Mouse (Mus musculus) limb, embryonic 13.5 days (tissue): ENCODE measurements around the gene Prss34. TPM values are rescaled to one million over a fixed set of nuclear protein-coding genes. Genes with fewer than 3 reads are reported as not detected.

Source experiments
- ATAC-seq: fragments of 200-750 bp; cut with Nextera tagmentation; 2 replicates; pipeline ENCODE4 v1.8.0; 2017; ENCODE audit warnings: low read depth, moderate number of reproducible peaks, moderate TSS enrichment; ENCODE audit not compliant: low FRiP score
- H3K27ac ChIP-seq: fragments of 300-500 bp; sonication (generic); 2 replicates; pipeline ENCODE4 v1.5.1; 2015; ENCODE audit warnings: inconsistent platforms, mild to moderate bottlenecking, moderate library complexity
- H3K27me3 ChIP-seq: fragments of 300-500 bp; sonication (generic); 2 replicates; pipeline ENCODE4 v1.6.1; 2015; ENCODE audit warnings: mild to moderate bottlenecking, inconsistent platforms
- H3K36me3 ChIP-seq: fragments of 300-500 bp; sonication (generic); 2 replicates; pipeline ENCODE4 v1.6.1; 2015; ENCODE audit warnings: inconsistent platforms, mild to moderate bottlenecking, moderate library complexity
- H3K4me1 ChIP-seq: fragments of 300-500 bp; sonication (generic); 2 replicates; pipeline ENCODE4 v1.6.1; 2015; ENCODE audit warnings: inconsistent platforms
- H3K4me2 ChIP-seq: fragments of 300-500 bp; sonication (generic); replicated peaks from 2 replicates; pipeline ENCODE4 v1.6.1; 2015; ENCODE audit warnings: inconsistent platforms, mild to moderate bottlenecking, moderate library complexity
- H3K4me3 ChIP-seq: fragments of 300-500 bp; sonication (generic); 2 replicates; pipeline ENCODE4 v1.5.1; 2015; ENCODE audit warnings: moderate library complexity, mild to moderate bottlenecking, inconsistent platforms
- H3K9ac ChIP-seq: fragments of 300-500 bp; sonication (generic); 2 replicates; pipeline ENCODE4 v1.6.1; 2015; ENCODE audit warnings: mild to moderate bottlenecking, inconsistent platforms
- H3K9me3 ChIP-seq: fragments of 300-500 bp; sonication (generic); 2 replicates; pipeline ENCODE4 v1.6.1; 2016; ENCODE audit warnings: inconsistent platforms
- WGBS: fragments of 180-500 bp; shearing (Covaris S2); methylation state at CpG from one replicate; pipeline ENCODE4 v1.1.7; 2015; 5-methylcytosine and 5-hydroxymethylcytosine counted together
- polyA plus RNA-seq: library from polyadenylated mRNA; unstranded; fragments of >200 nt; fragmentation: Nextera tagmentation; extraction: Ambion mirVana; gene quantifications from 2 replicates; pipeline ENCODE4 v1.2.1, GENCODE M21; 2015

Gene Prss34
- polyA plus RNA-seq, 1 experiment from 2014 or later: 0.70 TPM

DNA sequence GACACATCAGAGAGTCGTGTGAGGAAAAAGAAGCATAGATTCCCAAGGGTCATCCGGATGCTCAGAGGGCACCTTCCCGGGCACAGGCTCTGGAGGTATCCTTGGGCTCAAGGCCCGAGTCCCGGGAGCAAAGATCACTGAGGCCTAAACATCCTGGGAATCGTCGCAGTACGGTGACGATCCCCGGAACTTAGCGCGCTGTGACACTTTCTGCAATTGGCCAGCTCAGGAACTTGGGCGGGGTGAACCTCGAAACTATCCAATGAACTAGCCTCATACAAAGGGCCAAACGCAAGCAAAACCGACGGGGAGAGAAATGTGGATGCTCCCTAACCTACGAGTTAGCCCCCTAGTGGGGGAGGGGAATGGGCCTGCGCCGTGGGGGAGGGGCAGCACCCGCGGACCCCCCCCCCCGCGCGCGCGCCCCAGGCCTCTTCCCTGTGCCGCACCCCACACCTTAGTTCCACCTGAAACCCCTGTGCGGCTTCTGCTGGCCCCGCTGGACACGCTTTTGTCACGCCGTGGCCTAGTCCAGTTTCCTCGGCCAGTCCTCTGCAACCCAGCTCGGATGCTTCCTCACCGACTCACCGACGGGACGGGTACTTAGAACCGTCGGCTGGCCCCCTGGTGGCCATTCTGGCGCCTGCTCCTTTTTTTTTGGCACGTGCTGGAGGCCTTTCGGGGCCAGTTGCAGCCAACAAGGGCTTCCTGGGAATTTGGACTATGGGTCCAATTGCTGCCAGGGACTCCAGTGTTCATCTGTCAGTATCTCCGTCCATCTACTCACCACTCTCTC is 24.3 kb upstream of the Prss34 start:
- Histone ChIP-seq H3K36me3 (peaks cover 11% of the 10 kb centered on the region), H3K9me3 (no peaks in the 10 kb centered on the region), H3K9ac (peak overlapping the region; percentile 100), H3K27me3 (no peaks in the 10 kb centered on the region; the same call in 1 of the 2 replicates), H3K4me2 (peak overlapping the region; percentile 100), H3K4me1 (peaks cover 34% of the 10 kb centered on the region), H3K27ac (peak overlapping the region; percentile 94), H3K4me3 (peak overlapping the region; percentile 99)
- WGBS: under 1% methylated on average over 41 of the region's 45 CpGs
- peak; percentile 84 for ATAC-seq

DNA sequence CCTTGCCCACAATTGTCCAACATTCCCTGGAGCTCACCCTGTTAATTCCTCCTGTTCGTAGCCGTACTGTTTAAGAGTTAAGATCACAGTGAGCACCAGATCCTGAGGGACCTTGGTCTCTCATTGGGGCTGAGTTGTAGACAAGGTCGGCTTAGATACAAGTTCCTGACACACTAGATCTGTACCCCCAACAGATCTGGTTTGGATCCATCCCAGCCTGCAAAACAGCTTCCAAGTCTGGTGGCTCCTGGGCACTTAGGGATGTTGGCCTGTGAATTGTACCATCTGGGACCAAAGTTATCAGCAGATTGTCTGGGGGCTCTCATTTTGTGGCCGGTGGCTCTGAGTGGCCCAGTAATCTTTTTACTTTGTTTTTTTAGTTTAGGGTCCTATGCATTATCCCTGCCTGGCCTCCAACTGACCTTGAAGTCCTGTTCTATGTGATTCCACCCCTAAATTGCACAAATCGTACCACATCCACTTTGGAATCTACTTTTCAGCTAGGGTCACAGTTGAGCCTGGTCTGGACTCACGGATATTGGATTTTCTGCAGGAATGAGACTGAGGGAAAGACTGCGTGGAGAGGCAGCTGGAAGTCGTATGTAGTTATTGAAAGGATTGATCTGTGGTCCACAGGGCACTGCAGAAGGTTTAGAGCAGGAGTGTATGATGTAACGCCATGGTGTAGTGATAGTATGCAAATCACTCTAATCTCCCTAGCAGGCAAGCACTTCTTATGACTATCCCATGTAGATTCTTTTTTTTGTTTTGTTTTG is 23.4 kb upstream of the Prss34 start, which contains the start of gene Ube2i:
Gene Ube2i (minus strand): TSS at position 52 of the 776 bp plus-strand sequence.
- H3K4me2 ChIP-seq: peak within 1 kb of the TSS; percentile 100
- peaks cover 31% of the 10 kb centered on the region for H3K4me1 ChIP-seq
- H3K9me3 ChIP-seq: no peaks in the 10 kb centered on the region
- H3K36me3 ChIP-seq: peaks cover 3% of the 10 kb centered on the region; the same call in 1 of the 2 replicates
- H3K9ac ChIP-seq: peak within 1 kb of the TSS; percentile 100
- peak within 1 kb of the TSS; percentile 94 for H3K27ac ChIP-seq
- no peak for ATAC-seq
- H3K4me3 ChIP-seq: peak within 1 kb of the TSS; percentile 99
- 79% methylated on average over 9 of the region's 9 CpGs for WGBS
- no peaks in the 10 kb centered on the region; the same call in 1 of the 2 replicates for H3K27me3 ChIP-seq

DNA sequence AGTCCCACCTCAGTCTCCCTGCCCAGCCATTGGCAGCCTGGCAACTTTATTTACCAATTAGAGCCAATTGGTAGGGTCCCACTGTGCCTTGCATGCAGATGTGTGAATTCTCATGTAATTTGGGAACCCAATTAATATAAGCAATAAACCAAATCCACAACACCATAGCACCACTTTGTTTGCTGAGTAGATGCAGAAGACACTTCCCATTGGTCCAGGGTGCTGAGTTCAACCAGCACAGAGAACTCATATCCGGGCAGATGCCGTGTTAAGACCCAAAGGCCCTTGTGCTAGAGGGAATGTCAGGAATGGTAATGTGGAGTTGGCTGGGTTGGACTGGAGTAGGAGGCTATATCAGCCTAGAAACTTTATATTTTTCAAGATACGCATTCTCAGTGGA is 22.4 kb upstream of the Prss34 start:
- no peak overlapping the region for H3K9ac ChIP-seq
- no peak overlapping the region for H3K4me2 ChIP-seq
- no peaks in the 10 kb centered on the region; the same call in 1 of the 2 replicates for H3K27me3 ChIP-seq
- no peaks in the 10 kb centered on the region for H3K36me3 ChIP-seq
- peaks cover 20% of the 10 kb centered on the region for H3K4me1 ChIP-seq
- no peak overlapping the region for H3K27ac ChIP-seq
- 95% methylated on average over 3 of the region's 3 CpGs for WGBS
- H3K4me3 ChIP-seq: no peak overlapping the region
- ATAC-seq: no peak
- no peaks in the 10 kb centered on the region for H3K9me3 ChIP-seq

DNA sequence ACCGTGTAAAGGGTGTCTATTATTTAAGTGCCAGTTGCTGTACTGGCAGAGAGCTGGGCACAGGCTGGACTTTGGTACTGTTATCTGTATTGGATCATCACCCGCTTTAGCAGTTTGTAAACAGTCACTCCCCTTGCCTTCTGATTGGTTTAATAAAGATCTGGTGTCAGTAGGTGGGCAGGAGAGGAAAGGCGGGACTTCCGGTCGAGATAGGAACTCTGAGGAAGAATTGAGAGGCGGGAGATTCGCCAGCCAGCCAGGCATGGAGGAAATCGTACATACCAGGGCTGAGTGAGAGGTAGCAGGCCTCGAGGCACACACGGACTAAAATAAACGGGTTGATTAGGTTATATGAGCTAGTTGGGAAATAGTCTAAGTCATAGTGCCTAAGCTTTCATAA is 16.1 kb upstream of the Prss34 start:
- Histone ChIP-seq H3K36me3 (no peaks in the 10 kb centered on the region), H3K4me1 (no peaks in the 10 kb centered on the region), H3K27me3 (no peaks in the 10 kb centered on the region; the same call in 1 of the 2 replicates), H3K4me3 (no peak overlapping the region), H3K27ac (no peak overlapping the region), H3K9me3 (no peaks in the 10 kb centered on the region), H3K9ac (no peak overlapping the region), H3K4me2 (no peak overlapping the region)
- WGBS: 43% methylated on average over 11 of the region's 11 CpGs
- ATAC-seq: no peak

DNA sequence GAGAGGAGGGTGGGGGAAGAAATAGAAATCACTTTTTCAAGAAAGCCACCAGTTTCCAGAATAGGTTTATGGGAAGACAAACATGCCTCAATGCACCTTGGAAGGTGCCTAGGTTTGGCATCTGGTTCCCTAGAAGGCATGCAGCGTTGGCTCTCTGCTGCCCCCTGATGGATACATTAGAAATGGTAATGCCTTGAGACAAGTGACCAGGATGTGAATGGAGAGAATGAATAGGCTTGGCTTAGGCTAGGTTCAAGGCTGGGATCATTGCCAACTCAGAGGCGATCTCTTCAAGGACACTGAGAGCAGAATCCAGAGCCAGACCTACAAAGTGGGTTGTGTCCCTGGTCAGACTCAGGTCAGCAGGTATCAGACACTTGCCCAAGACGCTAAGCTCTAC is 13.2 kb upstream of the Prss34 start:
- no peaks in the 10 kb centered on the region for H3K9me3 ChIP-seq
- H3K4me2 ChIP-seq: no peak overlapping the region
- WGBS: 27% methylated on average over 3 of the region's 3 CpGs
- no peak for ATAC-seq
- H3K27me3 ChIP-seq: no peaks in the 10 kb centered on the region
- no peaks in the 10 kb centered on the region for H3K36me3 ChIP-seq
- H3K9ac ChIP-seq: no peak overlapping the region
- H3K4me3 ChIP-seq: no peak overlapping the region
- no peaks in the 10 kb centered on the region for H3K4me1 ChIP-seq
- H3K27ac ChIP-seq: no peak overlapping the region

DNA sequence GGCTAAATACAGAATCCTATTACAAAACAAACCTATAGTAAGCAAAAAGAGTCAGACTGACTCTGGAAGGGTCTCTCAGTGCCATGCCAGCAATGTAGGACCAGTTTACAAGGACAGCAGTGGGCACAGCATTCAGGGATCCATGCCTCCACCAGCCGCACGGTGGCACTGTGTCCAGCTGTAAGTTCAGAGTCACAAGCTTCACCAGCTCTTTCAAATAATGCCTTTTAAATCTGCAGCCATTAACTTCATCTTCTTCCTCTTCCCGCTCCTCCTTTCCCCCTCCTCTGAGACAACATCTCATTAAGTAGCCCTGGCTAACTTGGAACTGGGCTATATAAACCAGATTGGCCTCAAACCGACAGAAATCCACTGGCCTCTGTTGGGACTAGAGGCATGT is 9.4 kb upstream of the Prss34 start:
- H3K36me3 ChIP-seq: no peaks in the 10 kb centered on the region
- no peak overlapping the region for H3K4me3 ChIP-seq
- no peak overlapping the region for H3K9ac ChIP-seq
- ATAC-seq: no peak
- H3K27ac ChIP-seq: no peak overlapping the region
- no peaks in the 10 kb centered on the region for H3K4me1 ChIP-seq
- no peak overlapping the region for H3K4me2 ChIP-seq
- H3K27me3 ChIP-seq: 0 out of 2 replicates have a peak, but pooled peaks cover 6% of the 10 kb centered on the region
- WGBS: 14% methylated on average over 4 of the region's 4 CpGs
- no peaks in the 10 kb centered on the region for H3K9me3 ChIP-seq

DNA sequence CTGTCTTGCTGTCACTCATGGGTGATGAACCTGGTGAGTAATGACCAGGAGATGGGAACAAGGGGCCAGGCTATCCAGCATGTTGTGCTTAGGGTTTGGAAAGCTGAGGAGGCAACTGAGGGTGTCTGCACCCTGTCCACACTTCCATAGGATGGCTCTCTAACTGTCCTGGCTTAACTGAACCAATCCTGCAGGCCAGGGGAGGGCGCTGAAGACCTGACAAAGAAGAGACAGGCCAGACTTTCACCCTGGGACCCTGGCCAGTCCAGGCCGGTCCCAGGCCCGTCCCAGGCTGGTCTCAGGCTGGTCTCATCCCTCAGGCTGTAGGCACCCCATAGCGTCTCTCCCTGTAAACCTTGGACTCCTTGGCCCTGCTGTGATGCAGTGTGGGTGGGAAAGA is 7.8 kb upstream of the Prss34 start:
- 49% methylated on average over 4 of the region's 4 CpGs for WGBS
- Histone ChIP-seq H3K9me3 (no peaks in the 10 kb centered on the region), H3K4me1 (no peaks in the 10 kb centered on the region), H3K36me3 (no peaks in the 10 kb centered on the region), H3K4me2 (no peak overlapping the region), H3K27ac (no peak overlapping the region), H3K9ac (no peak overlapping the region), H3K4me3 (no peak overlapping the region), H3K27me3 (0 out of 2 replicates have a peak, but pooled peaks cover 6% of the 10 kb centered on the region)
- no peak for ATAC-seq

DNA sequence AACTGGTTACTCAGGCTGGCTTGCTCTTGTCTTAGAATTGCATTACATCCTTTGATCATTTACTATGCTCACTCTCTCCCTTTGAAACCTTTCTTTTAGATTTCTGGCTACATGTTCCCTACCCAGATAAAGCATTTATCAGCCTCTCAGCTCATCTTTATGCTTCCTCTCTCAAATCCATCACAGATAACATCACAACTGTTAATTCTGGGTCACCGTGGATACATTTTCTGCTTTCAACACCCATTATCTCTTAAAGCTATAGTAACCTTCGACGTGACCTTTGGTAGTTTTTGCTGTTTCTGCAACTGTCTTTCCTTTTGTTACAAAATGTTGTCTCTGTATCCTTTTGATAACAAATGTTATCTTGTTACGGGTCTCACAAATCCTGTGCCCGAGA is 4.7 kb upstream of the Prss34 start:
- 78% methylated on average over 5 of the region's 5 CpGs for WGBS
- Histone ChIP-seq H3K9ac (no peak overlapping the region), H3K4me3 (no peak overlapping the region), H3K27ac (no peak overlapping the region), H3K4me1 (no peaks in the 10 kb centered on the region), H3K27me3 (0 out of 2 replicates have a peak, but pooled peaks cover 7% of the 10 kb centered on the region), H3K36me3 (no peaks in the 10 kb centered on the region), H3K9me3 (no peaks in the 10 kb centered on the region), H3K4me2 (no peak overlapping the region)
- no peak for ATAC-seq

DNA sequence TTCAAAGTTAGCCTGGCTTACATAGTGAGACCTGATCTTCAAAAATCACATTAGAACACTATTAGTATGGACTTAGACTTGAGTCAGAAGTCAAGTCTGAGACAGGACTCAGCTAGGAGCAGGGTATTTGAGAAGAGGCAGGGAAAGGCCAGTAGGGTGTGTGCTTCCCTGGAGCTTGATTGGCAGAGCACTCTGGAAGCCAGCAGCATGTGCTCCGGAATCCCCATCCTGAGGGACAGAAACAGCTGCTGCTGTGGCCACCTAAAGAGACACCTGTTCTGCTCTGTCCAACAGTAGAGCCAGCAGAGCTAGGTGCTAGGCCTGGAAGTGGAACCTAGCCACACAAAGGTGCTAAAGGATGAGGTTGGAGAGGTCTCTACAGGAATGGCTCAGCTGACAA is 4.1 kb upstream of the Prss34 start:
- H3K27ac ChIP-seq: no peak overlapping the region
- no peaks in the 10 kb centered on the region for H3K9me3 ChIP-seq
- 68% methylated on average over 1 of the region's 1 CpGs for WGBS
- no peak overlapping the region for H3K4me2 ChIP-seq
- no peaks in the 10 kb centered on the region for H3K4me1 ChIP-seq
- no peak overlapping the region for H3K4me3 ChIP-seq
- H3K36me3 ChIP-seq: no peaks in the 10 kb centered on the region
- no peak for ATAC-seq
- 0 out of 2 replicates have a peak, but pooled peaks cover 14% of the 10 kb centered on the region for H3K27me3 ChIP-seq
- H3K9ac ChIP-seq: no peak overlapping the region

DNA sequence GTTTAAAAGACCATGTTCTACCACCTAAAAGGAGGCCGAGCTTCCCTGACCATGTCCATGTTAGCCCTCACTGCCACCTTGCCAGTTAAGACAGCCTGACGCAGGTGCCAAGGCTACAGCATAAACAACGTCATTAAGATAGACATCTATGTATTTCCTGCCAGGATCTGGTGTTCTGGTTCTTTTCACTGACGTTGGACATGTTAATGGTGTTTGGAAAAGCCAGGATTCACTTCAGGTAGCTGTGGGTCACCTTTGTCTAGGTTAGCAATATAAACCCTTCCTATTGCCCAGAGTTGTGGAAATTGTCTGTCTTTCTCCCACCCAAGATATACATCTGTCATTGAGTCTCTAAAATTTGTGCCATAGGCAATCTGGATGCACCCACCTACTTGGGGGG is 10.2 kb downstream of the Prss34 start, which contains the start of gene Prss28:
Gene Prss28 (plus strand): TSS at position 301 of the 400 bp plus-strand sequence.
- 68% methylated on average over 4 of the region's 4 CpGs for WGBS
- no peak for ATAC-seq
- H3K9ac ChIP-seq: no peak within 1 kb of the TSS
- no peak within 1 kb of the TSS for H3K4me2 ChIP-seq
- no peaks in the 10 kb centered on the region for H3K4me1 ChIP-seq
- 0 out of 2 replicates have a peak, but pooled peaks cover 2% of the 10 kb centered on the region for H3K27me3 ChIP-seq
- no peak within 1 kb of the TSS for H3K4me3 ChIP-seq
- H3K9me3 ChIP-seq: no peaks in the 10 kb centered on the region
- H3K27ac ChIP-seq: no peak within 1 kb of the TSS
- H3K36me3 ChIP-seq: no peaks in the 10 kb centered on the region

DNA sequence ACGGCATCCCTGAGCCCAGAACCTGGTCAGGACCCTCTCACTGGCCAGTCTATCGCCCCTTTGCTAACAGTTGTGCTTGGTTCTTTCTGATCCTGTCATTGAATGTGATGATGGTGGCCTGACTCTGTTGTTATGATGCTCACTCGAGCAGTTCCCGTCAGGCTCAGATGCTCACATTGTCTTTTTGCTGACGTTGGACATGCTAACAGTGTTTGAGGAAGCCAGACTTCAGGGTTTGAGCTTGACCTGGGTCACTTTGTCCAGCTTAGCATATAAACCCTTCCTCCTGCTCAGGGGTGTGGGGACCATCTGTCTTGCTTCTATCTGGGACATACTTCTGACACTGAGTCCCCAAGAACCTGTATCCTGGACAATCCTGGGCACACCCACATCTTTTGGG is 20.2 kb downstream of the Prss34 start, which contains the start of gene Prss29:
Gene Prss29 (plus strand): TSS at position 301 of the 400 bp plus-strand sequence.
- no peaks in the 10 kb centered on the region for H3K36me3 ChIP-seq
- ATAC-seq: no peak
- no peak within 1 kb of the TSS for H3K4me2 ChIP-seq
- H3K27ac ChIP-seq: no peak within 1 kb of the TSS
- no peak within 1 kb of the TSS for H3K9ac ChIP-seq
- H3K27me3 ChIP-seq: 0 out of 2 replicates have a peak, but pooled peaks cover 11% of the 10 kb centered on the region
- no peaks in the 10 kb centered on the region for H3K4me1 ChIP-seq
- no peaks in the 10 kb centered on the region for H3K9me3 ChIP-seq
- no peak within 1 kb of the TSS for H3K4me3 ChIP-seq
- 86% methylated on average over 5 of the region's 5 CpGs for WGBS

DNA sequence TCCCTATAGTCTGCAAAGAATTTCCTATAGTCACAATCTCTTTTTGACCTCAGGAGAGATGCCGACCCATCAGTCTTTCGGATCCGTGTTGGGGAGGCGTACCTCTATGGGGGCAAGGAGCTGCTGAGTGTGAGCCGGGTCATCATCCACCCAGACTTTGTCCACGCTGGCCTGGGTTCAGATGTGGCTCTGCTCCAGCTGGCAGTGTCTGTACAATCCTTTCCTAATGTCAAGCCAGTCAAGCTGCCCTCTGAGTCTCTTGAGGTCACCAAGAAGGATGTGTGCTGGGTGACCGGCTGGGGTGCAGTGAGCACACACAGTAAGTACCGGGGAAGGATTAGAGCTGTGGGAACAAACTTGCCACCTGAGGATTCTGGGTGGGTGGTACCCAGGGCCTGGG is 22.6 kb downstream of the Prss34 start:
- H3K27me3 ChIP-seq: 0 out of 2 replicates have a peak, but pooled peaks cover 16% of the 10 kb centered on the region
- no peak for ATAC-seq
- no peaks in the 10 kb centered on the region for H3K4me1 ChIP-seq
- H3K36me3 ChIP-seq: no peaks in the 10 kb centered on the region
- H3K9ac ChIP-seq: no peak overlapping the region
- H3K4me3 ChIP-seq: no peak overlapping the region
- 90% methylated on average over 8 of the region's 8 CpGs for WGBS
- H3K27ac ChIP-seq: no peak overlapping the region
- H3K4me2 ChIP-seq: no peak overlapping the region
- no peaks in the 10 kb centered on the region for H3K9me3 ChIP-seq
